Comparison of ENCODE assay signal across 9 mouse cellular contexts in the genomic region with DNA sequence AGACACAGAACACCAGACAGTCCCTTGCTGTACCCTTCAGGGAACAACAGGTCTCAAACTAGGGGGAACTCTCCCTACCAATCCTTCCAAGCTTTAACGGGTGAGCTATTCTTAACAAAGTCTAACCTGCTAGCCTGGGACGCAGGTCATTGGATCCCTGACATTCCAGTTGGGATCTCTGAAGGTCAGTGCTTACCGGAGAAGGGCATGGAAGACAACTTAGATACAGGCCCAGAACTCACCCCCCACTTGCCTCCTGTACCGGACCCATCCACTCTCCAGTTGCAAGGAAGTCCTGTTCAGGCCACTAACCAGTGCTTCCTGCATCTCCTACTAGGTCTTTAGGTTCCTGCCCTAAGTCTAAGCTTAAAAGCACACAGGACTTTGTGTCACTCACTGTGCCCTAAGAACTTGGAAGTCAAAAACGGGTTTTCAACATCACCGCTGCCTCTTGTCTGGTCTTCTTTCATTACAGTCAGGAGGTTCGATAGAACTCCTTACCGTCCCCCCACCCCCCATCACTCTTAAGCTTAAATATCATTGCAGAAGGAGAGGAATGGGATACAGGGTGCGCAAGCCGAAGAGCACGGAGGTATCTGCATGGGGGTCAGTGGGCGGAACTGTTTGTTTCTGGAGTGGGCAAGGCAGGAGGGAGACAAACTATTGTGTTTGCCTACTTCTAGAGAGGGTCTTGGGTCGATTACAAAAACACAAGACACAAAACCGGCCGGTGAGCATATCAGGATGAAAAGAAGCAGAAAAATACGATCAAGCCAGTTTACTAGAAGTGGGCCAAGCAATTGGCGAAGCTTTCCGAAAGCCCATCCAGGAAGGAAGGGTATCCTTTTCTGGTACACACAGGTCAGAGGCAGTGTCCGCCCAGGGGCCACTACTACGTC. TPM values are rescaled to one million over a fixed set of nuclear protein-coding genes. Genes with fewer than 3 reads are reported as not detected.
DNase-seq lines count a peak whose midpoint lies in the region; ATAC-seq and TF ChIP-seq lines count a peak whose summit lies in the region.
"Had no signal": no experiment of that assay in that cellular context is flagged by ENCODE, and none has a peak within 500 bp of the region (broad histone marks: within the 10 kb centered on the region; RNA-seq: fewer than 3 reads in every experiment).

No protein-coding gene starts in this region.

- H3K9ac ChIP-seq in hindbrain, embryonic 11.5 days (ENCODE audit: low read depth, low read length) = peak overlapping the region; percentile 93
- no peak overlapping the region for H3K9ac ChIP-seq in hindbrain, postnatal 0 days (replicated peaks; ENCODE audit: low read length)
- H3K9ac ChIP-seq in hindbrain, embryonic 14.5 days = no peak overlapping the region
- H3K9ac ChIP-seq in midbrain, embryonic 13.5 days (replicated peaks) = no peak overlapping the region

- H3K4me1 ChIP-seq in hindbrain, embryonic 11.5 days (replicated peaks; ENCODE audit: control insufficient read depth, insufficient read depth, low read length) = peaks cover 20% of the 10 kb centered on the region
- H3K4me1 ChIP-seq in hindbrain, postnatal 0 days (ENCODE audit: insufficient read depth, low read length) = peaks cover 18% of the 10 kb centered on the region
- H3K4me1 ChIP-seq in hindbrain, embryonic 14.5 days (replicated peaks; ENCODE audit: control insufficient read depth, insufficient read depth, low read length) = peaks cover 19% of the 10 kb centered on the region
- H3K4me1 ChIP-seq in midbrain, embryonic 13.5 days (replicated peaks) = peaks cover 39% of the 10 kb centered on the region

- no peak for ATAC-seq in hindbrain, embryonic 11.5 days (ENCODE audit: low FRiP score)
- ATAC-seq in hindbrain, postnatal 0 days = no peak
- no peak for ATAC-seq in hindbrain, embryonic 14.5 days (ENCODE audit: low FRiP score)
- no peak for ATAC-seq in midbrain, embryonic 13.5 days

- H3K9me3 ChIP-seq in hindbrain, embryonic 11.5 days (ENCODE audit: control insufficient read depth, low read length) = no peaks in the 10 kb centered on the region
- H3K9me3 ChIP-seq in hindbrain, postnatal 0 days (ENCODE audit: low read length) = no peaks in the 10 kb centered on the region
- no peaks in the 10 kb centered on the region for H3K9me3 ChIP-seq in hindbrain, embryonic 14.5 days (ENCODE audit: control insufficient read depth, low read length)
- H3K9me3 ChIP-seq in midbrain, embryonic 13.5 days = no peaks in the 10 kb centered on the region

- H3K4me3 ChIP-seq in hindbrain, embryonic 11.5 days (ENCODE audit: low read depth, low read length) = peak overlapping the region; percentile 85
- H3K4me3 ChIP-seq in hindbrain, postnatal 0 days (ENCODE audit: low read length) = no peak overlapping the region
- H3K4me3 ChIP-seq in hindbrain, embryonic 14.5 days (replicated peaks; ENCODE audit: low read length) = no peak overlapping the region
- H3K4me3 ChIP-seq in midbrain, embryonic 13.5 days (replicated peaks) = peak overlapping the region; percentile 85; the same call in 1 of the 2 replicates

- TF ChIP-seq CTCF in hindbrain, postnatal 0 days (IDR thresholded peaks at IDR 0.05; ENCODE audit: low read depth) = no peak

- H3K36me3 ChIP-seq in hindbrain, embryonic 11.5 days (ENCODE audit: control insufficient read depth, insufficient read depth, low read length) = no peaks in the 10 kb centered on the region
- no peaks in the 10 kb centered on the region for H3K36me3 ChIP-seq in hindbrain, postnatal 0 days (ENCODE audit: insufficient read depth, low read length)
- H3K36me3 ChIP-seq in hindbrain, embryonic 14.5 days (replicated peaks; ENCODE audit: control insufficient read depth, insufficient read depth) = no peaks in the 10 kb centered on the region
- H3K36me3 ChIP-seq in midbrain, embryonic 13.5 days = no peaks in the 10 kb centered on the region

- no peak for DNase-seq in hindbrain, embryonic 11.5 days (ENCODE audit: low spot score)
- no peak for DNase-seq in hindbrain, postnatal 0 days (ENCODE audit: low spot score)
- DNase-seq in R1 (ENCODE audit: low read depth, low spot score) = peak; percentile 71
- DNase-seq in hindbrain, embryonic 14.5 days (ENCODE audit: low spot score) = no peak
- no peak for DNase-seq in frontal cortex, postnatal 14 days (ENCODE audit: low spot score in 2 of 2)
- no peak for DNase-seq in adrenal gland, adult (ENCODE audit: inconsistent age in 2 of 2, low spot score in 1 of 2)
- no peak for DNase-seq in cerebellum, adult 18-20 months

- peak overlapping the region; percentile 92 for H3K4me2 ChIP-seq in hindbrain, embryonic 11.5 days (replicated peaks; ENCODE audit: low read depth, low read length)
- no peak overlapping the region; the same call in 1 of the 2 replicates for H3K4me2 ChIP-seq in hindbrain, postnatal 0 days (ENCODE audit: low read depth, low read length)
- peak overlapping the region; percentile 82; the same call in 1 of the 2 replicates for H3K4me2 ChIP-seq in hindbrain, embryonic 14.5 days (replicated peaks)
- peak overlapping the region; percentile 90 for H3K4me2 ChIP-seq in midbrain, embryonic 13.5 days (replicated peaks)

- WGBS in hindbrain, embryonic 11.5 days = 37% methylated on average over 20 of the region's 20 CpGs
- WGBS in hindbrain, postnatal 0 days = 56% methylated on average over 20 of the region's 20 CpGs
- 44% methylated on average over 20 of the region's 20 CpGs for WGBS in hindbrain, embryonic 14.5 days
- WGBS in midbrain, embryonic 13.5 days = 41% methylated on average over 20 of the region's 20 CpGs

- H3K27me3 ChIP-seq in hindbrain, embryonic 11.5 days (ENCODE audit: control insufficient read depth, insufficient read depth, low read length) = no peaks in the 10 kb centered on the region
- no peaks in the 10 kb centered on the region for H3K27me3 ChIP-seq in hindbrain, postnatal 0 days (ENCODE audit: insufficient read depth, low read length)
- peaks cover 10% of the 10 kb centered on the region; the same call in 1 of the 2 replicates for H3K27me3 ChIP-seq in hindbrain, embryonic 14.5 days (ENCODE audit: control insufficient read depth, insufficient read depth, low read length)
- H3K27me3 ChIP-seq in midbrain, embryonic 13.5 days = peaks cover 12% of the 10 kb centered on the region

- H3K27ac ChIP-seq in hindbrain, embryonic 11.5 days (ENCODE audit: low read depth, low read length) = peak overlapping the region; percentile 97
- H3K27ac ChIP-seq in hindbrain, postnatal 0 days = no peak overlapping the region
- peak overlapping the region; percentile 20; the same call in 1 of the 2 replicates for H3K27ac ChIP-seq in hindbrain, embryonic 14.5 days
- peak overlapping the region; percentile 56; the same call in 1 of the 2 replicates for H3K27ac ChIP-seq in midbrain, embryonic 13.5 days

RNA-seq across cellular contexts. Expression of gene Hmga1, which starts 2.0 kb away (rescaled TPM):
- 305 and 319 TPM in 2 replicates for polyA plus RNA-seq in hindbrain, embryonic 11.5 days (2014; fragmentation: Nextera tagmentation; extraction: Ambion mirVana)
- 142 and 170 TPM in 2 replicates for total RNA-seq in hindbrain, postnatal 0 days (2014; rRNA removed)
- 130 and 145 TPM in 2 replicates for polyA plus RNA-seq in hindbrain, postnatal 0 days (2015; fragmentation: Nextera tagmentation; extraction: Ambion mirVana)
- polyA plus RNA-seq in hindbrain, embryonic 14.5 days (2014; fragmentation: Nextera tagmentation; extraction: Ambion mirVana) = 136 and 148 TPM in 2 replicates
- 120 and 124 TPM in 2 replicates for polyA plus RNA-seq in midbrain, embryonic 13.5 days (2015; fragmentation: Nextera tagmentation; extraction: Ambion mirVana)

RNA-seq across cellular contexts. Expression of gene AI413582, which starts 11.2 kb away (rescaled TPM):
- 17.1 and 19.0 TPM in 2 replicates for polyA plus RNA-seq in hindbrain, embryonic 11.5 days (2014; fragmentation: Nextera tagmentation; extraction: Ambion mirVana)
- 50.2 and 59.6 TPM in 2 replicates for total RNA-seq in hindbrain, postnatal 0 days (2014; rRNA removed)
- 92.7 and 95.3 TPM in 2 replicates for polyA plus RNA-seq in hindbrain, postnatal 0 days (2015; fragmentation: Nextera tagmentation; extraction: Ambion mirVana)
- polyA plus RNA-seq in hindbrain, embryonic 14.5 days (2014; fragmentation: Nextera tagmentation; extraction: Ambion mirVana) = 68.0 and 76.5 TPM in 2 replicates
- 33.4 and 36.8 TPM in 2 replicates for polyA plus RNA-seq in midbrain, embryonic 13.5 days (2015; fragmentation: Nextera tagmentation; extraction: Ambion mirVana)

RNA-seq across cellular contexts. Expression of gene Grm4, which starts 33.1 kb away (rescaled TPM):
- polyA plus RNA-seq in hindbrain, embryonic 11.5 days (2014; fragmentation: Nextera tagmentation; extraction: Ambion mirVana) = 2.5 and 3.6 TPM in 2 replicates
- 34.3 and 38.8 TPM in 2 replicates for total RNA-seq in hindbrain, postnatal 0 days (2014; rRNA removed)
- 8.7 and 10.1 TPM in 2 replicates for polyA plus RNA-seq in hindbrain, postnatal 0 days (2015; fragmentation: Nextera tagmentation; extraction: Ambion mirVana)
- polyA plus RNA-seq in hindbrain, embryonic 14.5 days (2014; fragmentation: Nextera tagmentation; extraction: Ambion mirVana) = 9.0 and 10.1 TPM in 2 replicates
- polyA plus RNA-seq in midbrain, embryonic 13.5 days (2015; fragmentation: Nextera tagmentation; extraction: Ambion mirVana) = 5.8 and 6.1 TPM in 2 replicates
- total RNA-seq: hematopoietic stem cell, adult 5-6 weeks had no signal

Comparison
In these comparisons a context has a peak if more than half of its experiments do, and no peak if none do; other contexts are left out.
1. H3K4me3 ChIP-seq: peak in hindbrain, embryonic 11.5 days (single experiment) and midbrain, embryonic 13.5 days (single experiment); none in hindbrain, postnatal 0 days (single experiment) and hindbrain, embryonic 14.5 days (single experiment).